9 mouse cellular contexts compared by ENCODE assay signal in the genomic region with DNA sequence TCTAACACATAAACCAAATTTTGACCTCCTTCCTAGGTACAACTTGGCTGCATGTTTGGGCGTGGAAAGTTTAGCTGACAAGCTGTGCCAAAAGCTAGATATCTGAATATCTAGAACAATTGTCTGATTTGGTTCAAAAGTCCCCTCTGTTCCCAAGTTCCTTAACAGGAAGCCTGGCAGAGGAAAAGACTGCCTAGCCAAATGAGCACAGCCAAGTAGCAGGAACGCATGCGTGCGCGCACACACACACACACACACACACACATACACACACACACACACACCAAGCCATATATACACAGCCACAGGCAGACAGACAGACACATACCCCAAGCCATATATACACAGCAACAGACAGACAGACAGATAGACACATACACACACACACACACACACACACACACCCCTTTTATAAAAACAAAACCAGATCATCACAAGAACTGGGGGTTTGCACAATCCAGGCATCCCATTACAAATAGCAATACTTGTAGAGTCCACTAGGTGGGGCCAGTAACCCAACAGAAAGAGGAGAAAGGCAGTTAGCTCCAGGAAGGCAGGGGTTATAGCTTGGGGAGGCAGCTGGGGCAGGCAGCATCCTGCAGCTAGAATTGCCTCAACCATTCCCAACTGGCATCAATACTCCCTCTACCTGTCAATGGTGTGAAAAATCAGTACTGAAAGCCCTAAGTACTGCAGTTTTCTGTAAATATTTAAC.
DNase-seq lines count a peak whose midpoint lies in the region; ATAC-seq and TF ChIP-seq lines count a peak whose summit lies in the region.
"Had no signal": no experiment of that assay in that cellular context is flagged by ENCODE, and none has a peak within 500 bp of the region (broad histone marks: within the 10 kb centered on the region; RNA-seq: fewer than 3 reads in every experiment).

No protein-coding gene starts in this region.

- no peak overlapping the region for H3K9ac ChIP-seq in kidney, postnatal 0 days (ENCODE audit: low read depth, low read length)
- H3K9ac ChIP-seq: lung, embryonic 15.5 days had no signal

- intact Hi-C loops in gastrocnemius, adult 2 months (cut with DNase I): no loop called here
- intact Hi-C loops in gastrocnemius, postnatal 14 days (cut with DNase I; ENCODE audit: low total_unique reads): no loop called here

- no peak for ATAC-seq in kidney, postnatal 0 days (replicated peaks; ENCODE audit: low FRiP score, low read depth)
- peak; percentile 81 for ATAC-seq in megakaryocyte progenitor cell, adult 5-6 weeks (replicated peaks; ENCODE audit: poor library complexity)

- no peaks in the 10 kb centered on the region for H3K9me3 ChIP-seq in kidney, postnatal 0 days (replicated peaks; ENCODE audit: low read length)
- H3K9me3 ChIP-seq: lung, embryonic 15.5 days had no signal

- no peak overlapping the region for H3K4me3 ChIP-seq in gastrocnemius, adult 2 months
- no peak overlapping the region for H3K4me3 ChIP-seq in kidney, postnatal 0 days (replicated peaks; ENCODE audit: low read depth, low read length)
- H3K4me3 ChIP-seq: lung, embryonic 15.5 days had no signal

- 76% methylated on average over 5 of the region's 5 CpGs for WGBS in kidney, postnatal 0 days

- TF ChIP-seq CTCF in gastrocnemius, adult 2 months (IDR thresholded peaks at IDR 0.05): peak; percentile 78
- TF ChIP-seq CTCF in kidney, postnatal 0 days (IDR thresholded peaks at IDR 0.05; ENCODE audit: low read depth): peak; percentile 89

- H3K4me2 ChIP-seq in kidney, postnatal 0 days (ENCODE audit: low read length): no peak overlapping the region
- H3K4me2 ChIP-seq: lung, embryonic 15.5 days had no signal

- H3K36me3 ChIP-seq in kidney, postnatal 0 days (ENCODE audit: insufficient read depth, low read length): no peaks in the 10 kb centered on the region
- H3K36me3 ChIP-seq in splenic B cell, adult 2 months (ENCODE audit: control insufficient read depth, insufficient read depth, low read length, poor library complexity, severe bottlenecking): no peaks in the 10 kb centered on the region
- H3K36me3 ChIP-seq: lung, embryonic 15.5 days had no signal

- H3K4me1 ChIP-seq in kidney, postnatal 0 days (replicated peaks; ENCODE audit: insufficient read depth, low read length): no peaks in the 10 kb centered on the region
- H3K4me1 ChIP-seq: lung, embryonic 15.5 days had no signal

- H3K27me3 ChIP-seq in kidney, postnatal 0 days (ENCODE audit: insufficient read depth, low read length): no peaks in the 10 kb centered on the region
- no peaks in the 10 kb centered on the region for H3K27me3 ChIP-seq in splenic B cell, adult 2 months (ENCODE audit: control insufficient read depth, insufficient read depth, low read length, poor library complexity, severe bottlenecking)
- H3K27me3 ChIP-seq: lung, embryonic 15.5 days had no signal

- peak overlapping the region; percentile 72; the same call in 1 of the 2 replicates for H3K27ac ChIP-seq in gastrocnemius, adult 2 months
- 0 out of 2 replicates have a peak overlapping the region, but pooled peaks have one; percentile 47 for H3K27ac ChIP-seq in kidney, postnatal 0 days
- H3K27ac ChIP-seq: lung, embryonic 15.5 days had no signal

- peak; percentile 37 for DNase-seq in gastrocnemius, adult 2 months
- no peak for DNase-seq in gastrocnemius, postnatal 14 days
- DNase-seq in CD4-positive helper T cell, adult 2 months (ENCODE audit: low read depth, low spot score): peak; percentile 70
- peak; percentile 87 for DNase-seq in brain, adult 2 months (ENCODE audit: low read depth, low spot score)
- DNase-seq in forelimb bud, embryonic 11.5 days (ENCODE audit: low read depth, low spot score): peak; percentile 80
- peak; percentile 87 for DNase-seq in kidney, postnatal 0 days (ENCODE audit: low spot score)
- DNase-seq in splenic B cell, adult 2 months (ENCODE audit: low read depth, low spot score): peak; percentile 74
